Mouse (Mus musculus) liver, embryonic 12.5 days (tissue): ENCODE measurements around the gene Zcchc10. TPM values are rescaled to one million over a fixed set of nuclear protein-coding genes. Genes with fewer than 3 reads are reported as not detected.
"Not testable (repeated sequence)": the region's sequence is repeated elsewhere in the genome, so short reads cannot be mapped to it uniquely, and the experiment has no call there.

Experiments used
- ATAC-seq: fragments of 200-750 bp; cut with Nextera tagmentation; 2 replicates; pipeline ENCODE4 v1.8.0; 2017; ENCODE audit warnings: moderate number of reproducible peaks, mild to moderate bottlenecking, moderate library complexity
- H3K27ac ChIP-seq: fragments of 300-500 bp; sonication (generic); 2 replicates; pipeline ENCODE4 v1.5.1; 2016; ENCODE audit warnings: mild to moderate bottlenecking
- H3K27me3 ChIP-seq: fragments of 300-500 bp; sonication (generic); replicated peaks from 2 replicates; pipeline ENCODE4 v1.6.1; 2016; ENCODE audit warnings: mild to moderate bottlenecking, moderate library complexity
- H3K36me3 ChIP-seq: fragments of 300-500 bp; sonication (generic); 2 replicates; pipeline ENCODE4 v1.6.1; 2016; ENCODE audit warnings: mild to moderate bottlenecking, moderate library complexity
- H3K4me1 ChIP-seq: fragments of 300-500 bp; sonication (generic); 2 replicates; pipeline ENCODE4 v1.6.1; 2016
- H3K4me2 ChIP-seq: fragments of 300-500 bp; sonication (generic); 2 replicates; pipeline ENCODE4 v1.6.1; 2016; ENCODE audit warnings: mild to moderate bottlenecking, moderate library complexity
- H3K4me3 ChIP-seq: fragments of 300-500 bp; sonication (generic); 2 replicates; pipeline ENCODE4 v1.5.1; 2016; ENCODE audit warnings: mild to moderate bottlenecking, moderate library complexity
- H3K9ac ChIP-seq: fragments of 300-500 bp; sonication (generic); 2 replicates; pipeline ENCODE4 v1.6.1; 2016; ENCODE audit warnings: mild to moderate bottlenecking, moderate library complexity
- H3K9me3 ChIP-seq: fragments of 300-500 bp; sonication (generic); replicated peaks from 2 replicates; pipeline ENCODE4 v1.6.1; 2016; ENCODE audit warnings: mild to moderate bottlenecking, moderate library complexity
- WGBS: fragments of 180-500 bp; shearing (Covaris S2); methylation state at CpG from one replicate; pipeline ENCODE4 v1.1.7; 2016; ENCODE audit not compliant: insufficient replicate concordance; 5-methylcytosine and 5-hydroxymethylcytosine counted together
- polyA plus RNA-seq: library from polyadenylated mRNA; unstranded; fragments of >200 nt; fragmentation: Nextera tagmentation; extraction: Ambion mirVana; gene quantifications from 2 replicates; pipeline ENCODE4 v1.2.1, GENCODE M21; 2016

Zcchc10 gene
- polyA plus RNA-seq = 18.3 and 19.8 TPM in 2 replicates

DNA sequence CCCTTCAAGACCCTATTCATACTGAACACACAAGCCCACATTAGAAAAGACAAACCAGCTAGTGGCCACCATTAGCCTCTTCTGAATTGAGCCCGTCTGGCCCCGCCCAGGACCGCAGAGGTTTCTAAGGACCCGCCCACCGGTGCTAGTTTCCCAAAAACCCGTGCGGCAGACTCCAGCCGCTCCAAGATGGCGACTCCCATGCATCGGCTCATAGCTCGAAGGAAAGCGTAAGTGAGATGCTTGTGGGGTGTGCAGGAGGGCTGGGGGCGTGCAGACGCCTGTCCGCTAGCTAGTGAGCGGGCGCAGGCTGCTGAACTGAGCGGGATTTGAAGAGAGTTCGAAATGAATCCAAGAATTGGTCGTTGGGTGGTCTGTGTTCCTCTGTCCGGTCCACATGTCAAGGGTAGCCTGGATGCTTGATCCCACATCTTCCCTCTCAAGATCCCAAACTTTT lies at the start of gene Zcchc10:
TSS of gene Zcchc10 (plus strand) at position 168 of the 457 bp plus-strand sequence.
- peak within 1 kb of the TSS; percentile 83 for H3K4me2 ChIP-seq
- under 1% methylated on average over 21 of the region's 21 CpGs for WGBS
- ATAC-seq = peak; percentile 93
- H3K27me3 ChIP-seq = no peaks in the 10 kb centered on the region
- peaks cover 21% of the 10 kb centered on the region for H3K4me1 ChIP-seq
- H3K36me3 ChIP-seq = peaks cover 27% of the 10 kb centered on the region
- H3K4me3 ChIP-seq = peak within 1 kb of the TSS; percentile 77
- H3K9me3 ChIP-seq = no peaks in the 10 kb centered on the region
- peak within 1 kb of the TSS; percentile 75 for H3K9ac ChIP-seq
- H3K27ac ChIP-seq = peak within 1 kb of the TSS; percentile 66

DNA sequence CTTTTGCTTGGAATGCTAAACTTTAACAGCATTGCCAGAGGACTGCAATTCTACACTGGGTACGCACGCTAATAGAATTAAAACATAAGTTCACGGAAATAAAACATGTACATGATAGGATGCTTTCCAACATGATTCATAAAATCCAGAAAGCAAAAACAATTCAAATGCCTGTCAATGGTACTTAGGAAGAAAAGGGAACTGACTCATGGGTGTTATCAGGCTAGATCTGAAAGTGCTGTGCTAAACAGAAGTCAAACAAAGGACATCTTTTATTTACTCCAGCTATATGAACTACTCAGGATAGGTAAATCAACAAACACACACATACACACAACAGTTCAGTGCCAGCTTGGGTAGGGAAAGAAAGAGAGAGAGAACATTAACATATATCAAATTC lies 49.1 kb upstream of the Zcchc10 start:
- ATAC-seq = no peak
- no peaks in the 10 kb centered on the region for H3K9me3 ChIP-seq
- no peak overlapping the region for H3K4me2 ChIP-seq
- no peak overlapping the region for H3K4me3 ChIP-seq
- H3K27me3 ChIP-seq = no peaks in the 10 kb centered on the region
- no peak overlapping the region for H3K27ac ChIP-seq
- no peak overlapping the region for H3K9ac ChIP-seq
- WGBS = 91% methylated on average over 3 of the region's 3 CpGs
- H3K4me1 ChIP-seq = no peaks in the 10 kb centered on the region; the same call in 1 of the 2 replicates
- peaks cover 92% of the 10 kb centered on the region for H3K36me3 ChIP-seq

DNA sequence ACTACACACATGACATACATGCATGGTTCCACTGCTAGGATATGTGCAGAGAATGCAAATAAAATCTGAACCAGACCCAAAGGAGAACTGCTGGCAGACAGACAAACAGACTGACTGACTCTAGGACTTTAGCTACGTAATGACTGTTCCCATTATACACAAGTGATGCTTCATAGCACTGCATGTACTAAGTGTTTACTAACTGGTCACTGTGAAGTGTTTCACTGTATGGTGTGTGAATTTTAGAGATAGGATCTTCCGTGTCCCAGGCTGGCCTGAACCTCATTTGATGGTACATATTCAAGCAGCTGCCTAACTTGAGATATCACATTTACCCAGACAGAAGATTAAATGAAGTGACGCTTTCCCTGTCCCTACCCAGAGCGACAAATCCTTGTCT lies 46.1 kb upstream of the Zcchc10 start:
- H3K27me3 ChIP-seq = no peaks in the 10 kb centered on the region
- ATAC-seq = no peak
- H3K36me3 ChIP-seq = peaks cover 90% of the 10 kb centered on the region
- H3K9ac ChIP-seq = no peak overlapping the region
- H3K27ac ChIP-seq = no peak overlapping the region
- H3K4me3 ChIP-seq = no peak overlapping the region
- 81% methylated on average over 4 of the region's 4 CpGs for WGBS
- H3K9me3 ChIP-seq = no peaks in the 10 kb centered on the region
- H3K4me2 ChIP-seq = no peak overlapping the region
- H3K4me1 ChIP-seq = no peaks in the 10 kb centered on the region

DNA sequence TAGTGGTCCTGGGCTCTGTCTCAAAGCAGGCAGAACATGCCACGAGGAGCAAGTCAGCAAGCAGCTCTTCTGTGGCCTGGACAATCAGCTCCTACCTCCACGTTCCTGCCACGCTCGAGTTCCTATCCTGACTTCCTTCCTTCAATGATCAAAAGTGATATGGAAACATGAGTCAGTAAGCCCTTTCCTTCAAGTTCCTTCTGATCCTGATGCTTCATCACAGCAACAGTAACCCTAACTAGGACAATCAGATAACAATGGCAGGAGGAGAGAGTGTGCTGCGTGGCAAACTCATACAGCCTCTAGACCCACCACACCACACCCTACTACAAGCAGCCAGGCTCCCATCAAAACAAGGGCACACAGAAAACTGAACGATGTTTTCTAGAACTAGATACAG lies 38.6 kb upstream of the Zcchc10 start:
- Histone ChIP-seq H3K27ac (no peak overlapping the region), H3K9ac (no peak overlapping the region), H3K27me3 (no peaks in the 10 kb centered on the region), H3K9me3 (no peaks in the 10 kb centered on the region), H3K4me1 (no peaks in the 10 kb centered on the region), H3K36me3 (peaks cover 96% of the 10 kb centered on the region), H3K4me2 (no peak overlapping the region), H3K4me3 (no peak overlapping the region)
- 66% methylated on average over 6 of the region's 6 CpGs for WGBS
- ATAC-seq = no peak

DNA sequence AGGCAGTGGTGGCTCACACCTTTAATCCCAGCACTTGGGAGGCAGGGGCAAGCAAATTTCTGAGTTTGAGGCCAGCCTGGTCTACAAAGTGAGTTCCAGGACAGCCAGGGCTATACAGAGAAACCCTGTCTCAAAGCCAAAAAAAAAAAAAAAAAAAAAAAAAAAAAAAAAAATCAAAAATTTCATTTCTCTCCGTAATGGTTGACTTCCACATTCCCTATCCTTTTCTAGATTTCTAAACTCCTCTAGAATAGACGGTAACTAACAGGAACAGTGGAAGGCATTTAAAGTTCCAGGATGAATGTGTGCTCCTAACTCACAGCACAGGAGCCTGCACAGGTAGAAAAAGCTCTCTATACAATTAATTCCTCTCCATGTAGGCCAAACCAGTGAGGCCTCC lies 34.3 kb upstream of the Zcchc10 start:
- 86% methylated on average over 2 of the region's 2 CpGs for WGBS

DNA sequence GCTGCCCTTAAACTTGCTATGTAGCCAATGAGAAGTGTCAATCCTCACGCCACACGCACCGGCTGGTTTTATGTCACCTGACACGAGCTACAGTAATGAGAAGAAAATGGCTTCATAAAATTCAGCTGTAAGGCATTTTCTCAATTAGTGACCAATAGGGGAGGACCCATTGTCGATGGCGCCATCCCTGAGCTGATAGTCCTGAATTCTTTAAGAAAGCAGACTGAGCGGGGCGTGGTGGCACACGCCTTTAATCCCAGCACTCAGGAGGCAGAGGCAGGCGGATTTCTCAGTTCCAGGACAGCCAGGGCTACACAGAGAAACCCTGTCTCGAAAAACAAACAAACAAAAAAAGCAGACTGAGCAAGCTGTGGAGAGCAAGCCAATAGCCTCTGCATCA lies 33.6 kb upstream of the Zcchc10 start:
- H3K27me3 ChIP-seq = no peaks in the 10 kb centered on the region
- H3K9ac ChIP-seq = no peak overlapping the region
- peaks cover 92% of the 10 kb centered on the region for H3K36me3 ChIP-seq

More for the DNA sequence above, 34.3 kb upstream of the Zcchc10 start:
- Histone ChIP-seq H3K36me3 (peaks cover 96% of the 10 kb centered on the region), H3K4me1 (peaks cover 12% of the 10 kb centered on the region)
- H3K9ac ChIP-seq, H3K4me2 ChIP-seq, H3K27me3 ChIP-seq, ATAC-seq, H3K4me3 ChIP-seq, H3K27ac ChIP-seq, H3K9me3 ChIP-seq: not testable (repeated sequence)

DNA sequence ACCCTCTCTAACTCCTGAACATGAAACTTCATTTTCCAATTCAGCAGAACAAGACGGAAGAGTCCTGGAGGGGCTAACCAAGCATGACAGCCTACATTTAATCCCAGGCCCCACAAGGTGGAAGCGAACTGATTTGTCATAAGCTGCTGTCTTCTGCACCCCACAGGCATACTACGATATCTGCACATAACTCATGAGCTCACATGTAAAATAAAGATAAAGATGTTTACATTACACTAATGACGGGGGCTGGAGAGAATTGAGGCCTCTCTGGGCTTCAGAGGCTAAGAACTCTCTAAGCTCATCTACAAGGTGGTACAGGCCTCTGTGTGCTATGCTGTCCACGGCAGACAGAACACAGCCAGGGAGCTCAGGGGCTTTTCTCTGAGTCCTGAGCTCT lies 30.0 kb upstream of the Zcchc10 start:
- WGBS = 50% methylated on average over 5 of the region's 5 CpGs
- Histone ChIP-seq H3K4me3 (no peak overlapping the region), H3K27ac (peak overlapping the region; percentile 72), H3K9me3 (no peaks in the 10 kb centered on the region), H3K9ac (0 out of 2 replicates have a peak overlapping the region, but pooled peaks have one; percentile 9), H3K36me3 (peaks cover 81% of the 10 kb centered on the region), H3K4me2 (peak overlapping the region; percentile 46; the same call in 1 of the 2 replicates), H3K27me3 (no peaks in the 10 kb centered on the region), H3K4me1 (peaks cover 49% of the 10 kb centered on the region)
- peak; percentile 74 for ATAC-seq

More for the DNA sequence above, 33.6 kb upstream of the Zcchc10 start:
- Histone ChIP-seq H3K4me2 (no peak overlapping the region), H3K9me3 (no peaks in the 10 kb centered on the region), H3K4me1 (peaks cover 17% of the 10 kb centered on the region), H3K27ac (no peak overlapping the region), H3K4me3 (no peak overlapping the region)
- no peak for ATAC-seq
- 81% methylated on average over 11 of the region's 11 CpGs for WGBS

DNA sequence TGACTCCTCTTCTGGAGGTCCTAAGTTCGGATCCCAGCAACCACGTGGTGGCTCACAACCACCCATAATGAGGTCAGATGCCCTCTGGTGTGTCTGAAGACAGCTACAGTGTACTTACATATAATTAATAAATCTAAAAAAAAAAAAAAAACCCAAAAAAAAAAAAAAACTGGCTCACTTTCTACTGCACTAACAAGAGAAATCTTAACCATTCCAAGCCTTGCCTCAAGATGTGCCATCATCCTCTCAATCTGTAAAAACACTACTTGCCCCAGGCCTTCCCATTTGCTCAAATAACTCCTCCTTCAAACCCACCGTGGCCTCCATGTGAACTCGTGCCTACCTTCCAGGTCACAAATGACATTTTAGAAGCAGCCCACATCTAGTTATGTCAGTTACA lies 27.6 kb upstream of the Zcchc10 start:
- Histone ChIP-seq H3K4me2 (peak overlapping the region; percentile 89; the same call in 1 of the 2 replicates), H3K4me3 (no peak overlapping the region)
- WGBS = 50% methylated on average over 4 of the region's 4 CpGs

DNA sequence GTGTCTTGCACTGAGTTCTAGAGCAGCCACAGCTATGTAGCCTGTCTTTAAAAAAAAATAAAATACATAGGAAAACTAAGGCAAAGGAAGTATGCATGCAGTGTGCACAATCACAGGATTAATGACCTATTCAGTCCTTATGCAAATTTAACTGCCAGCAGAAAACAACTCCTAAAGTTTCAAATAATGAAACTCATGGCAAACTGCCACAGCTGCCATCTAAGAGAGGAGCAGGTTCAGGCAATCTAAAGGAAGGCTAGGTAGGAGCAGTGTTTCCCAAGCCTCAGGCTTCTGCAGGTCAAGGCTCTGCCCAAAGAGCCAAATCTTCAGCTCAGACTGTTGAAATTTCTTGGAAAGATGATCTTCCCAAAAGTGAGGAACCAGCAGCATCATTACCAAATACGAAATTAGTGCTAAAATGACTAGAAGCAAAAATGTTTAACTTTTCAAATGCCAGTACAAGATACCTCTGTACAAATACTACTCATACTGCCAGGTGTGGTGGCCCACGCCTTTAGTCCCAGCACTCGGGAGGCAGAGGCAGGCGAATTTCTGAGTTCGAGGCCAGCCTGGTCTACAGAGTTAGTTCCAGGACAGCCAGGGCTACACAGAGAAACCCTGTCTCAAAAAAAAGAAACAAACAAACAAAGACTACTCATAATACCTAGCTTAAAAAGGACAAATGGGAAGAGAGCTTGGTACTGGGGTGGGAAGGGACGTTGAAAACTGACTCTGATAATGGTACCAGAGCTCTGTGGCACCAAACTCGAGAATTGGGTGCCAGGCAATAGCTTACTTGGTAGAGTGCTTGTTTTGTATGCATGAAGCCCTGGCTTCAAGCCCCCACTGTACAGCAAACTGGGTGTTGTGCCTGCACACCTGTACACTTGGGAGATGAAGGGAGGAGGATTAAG lies 26.3 kb upstream of the Zcchc10 start:
- peaks cover 62% of the 10 kb centered on the region for H3K4me1 ChIP-seq
- WGBS = 63% methylated on average over 7 of the region's 7 CpGs
- H3K27me3 ChIP-seq = no peaks in the 10 kb centered on the region
- peak overlapping the region; percentile 100 for H3K9ac ChIP-seq
- no peak for ATAC-seq
- peak overlapping the region; percentile 13; the same call in 1 of the 2 replicates for H3K27ac ChIP-seq
- H3K9me3 ChIP-seq = no peaks in the 10 kb centered on the region
- H3K4me3 ChIP-seq = peak overlapping the region; percentile 100
- H3K36me3 ChIP-seq = peaks cover 44% of the 10 kb centered on the region
- H3K4me2 ChIP-seq = peak overlapping the region; percentile 89

More for the DNA sequence above, 27.6 kb upstream of the Zcchc10 start:
- no peak overlapping the region for H3K27ac ChIP-seq
- peaks cover 60% of the 10 kb centered on the region for H3K4me1 ChIP-seq
- H3K9ac ChIP-seq = no peak overlapping the region
- ATAC-seq = no peak
- no peaks in the 10 kb centered on the region for H3K9me3 ChIP-seq
- H3K36me3 ChIP-seq = peaks cover 57% of the 10 kb centered on the region
- no peaks in the 10 kb centered on the region for H3K27me3 ChIP-seq

DNA sequence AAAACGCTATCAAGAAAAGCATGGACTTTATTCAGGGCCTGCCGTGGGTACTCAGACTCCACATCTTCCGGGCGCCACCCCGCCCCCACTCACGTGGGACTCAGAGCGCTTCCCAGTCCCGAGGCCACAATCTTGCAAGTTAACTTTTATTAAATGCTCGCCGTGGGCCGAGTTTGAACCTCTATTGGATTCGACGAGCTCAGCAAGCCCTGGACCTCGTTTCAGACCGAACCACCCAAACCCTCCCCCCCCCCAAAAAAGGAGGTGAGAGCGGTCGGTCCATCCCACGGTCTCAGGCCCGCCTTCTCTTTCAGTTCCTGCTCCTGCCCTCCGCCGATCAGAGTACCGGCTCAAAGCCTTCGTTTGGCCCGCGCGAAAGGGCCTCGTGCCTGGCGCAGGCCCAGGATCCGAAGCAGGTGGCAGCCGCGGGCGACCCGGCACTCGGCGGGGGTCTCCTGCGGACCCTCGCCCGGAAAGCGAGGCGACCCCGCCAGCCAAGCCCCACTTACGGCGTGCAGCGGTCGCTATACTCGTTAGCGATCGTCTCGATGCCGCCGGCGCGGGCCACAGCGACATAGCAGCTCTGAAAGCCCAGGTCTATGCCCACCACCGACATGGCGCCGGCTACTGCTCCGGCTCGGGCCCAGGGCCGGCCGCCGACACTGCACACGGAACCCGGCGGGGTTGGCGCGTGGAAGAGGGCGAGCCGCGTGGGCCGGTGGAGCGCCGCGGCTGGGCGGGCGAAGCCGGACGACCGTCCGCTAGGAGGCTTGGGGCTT lies 24.7 kb upstream of the Zcchc10 start:
- peak overlapping the region; percentile 98 for H3K27ac ChIP-seq
- peak overlapping the region; percentile 100 for H3K9ac ChIP-seq
- peak; percentile 58 for ATAC-seq
- H3K36me3 ChIP-seq = peaks cover 32% of the 10 kb centered on the region
- H3K4me3 ChIP-seq = peak overlapping the region; percentile 100
- H3K4me1 ChIP-seq = peaks cover 54% of the 10 kb centered on the region
- under 1% methylated on average over 80 of the region's 80 CpGs for WGBS
- H3K9me3 ChIP-seq = no peaks in the 10 kb centered on the region
- peak overlapping the region; percentile 89 for H3K4me2 ChIP-seq
- no peaks in the 10 kb centered on the region for H3K27me3 ChIP-seq

DNA sequence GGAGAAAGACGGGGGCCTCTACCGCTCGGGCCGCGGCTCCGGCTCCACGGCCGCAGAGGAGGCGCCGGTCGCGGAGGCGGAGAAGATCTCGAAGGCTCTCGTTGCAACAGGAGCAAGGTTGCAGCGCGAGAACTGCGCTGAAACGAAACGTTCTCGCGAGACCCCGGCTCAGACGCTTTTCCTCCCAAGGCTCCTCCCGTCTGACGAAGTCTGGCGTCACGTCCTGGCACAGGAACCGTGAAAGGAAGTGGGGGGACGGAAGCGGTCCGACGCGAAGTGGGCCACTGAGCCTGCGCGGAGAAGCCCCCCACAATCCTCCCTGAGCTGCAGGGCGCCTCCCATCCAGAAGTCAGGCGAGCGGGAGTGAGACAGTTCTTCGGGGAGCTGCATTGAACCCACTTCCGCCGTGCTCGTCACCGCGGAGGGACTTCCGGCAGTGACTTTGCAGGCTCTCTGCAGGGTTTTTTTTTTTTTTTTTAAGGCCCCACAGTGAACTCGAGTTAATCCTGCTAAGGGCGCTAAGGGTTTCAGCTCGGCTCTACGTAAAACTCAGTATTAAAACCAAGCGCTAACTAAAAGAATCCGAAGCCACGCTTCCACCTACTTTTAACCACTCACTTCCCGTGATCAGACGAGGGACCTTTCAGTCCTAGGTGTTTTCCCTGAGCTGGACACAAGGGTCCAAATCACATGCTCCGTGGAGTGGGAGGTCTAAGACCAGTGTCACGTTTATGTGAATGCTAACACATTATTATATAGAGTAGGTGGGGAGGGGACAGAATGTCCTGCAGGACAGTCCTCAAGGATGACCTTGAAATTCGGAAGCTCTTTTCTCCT lies 23.9 kb upstream of the Zcchc10 start, which contains the start of gene Hspa4:
TSS of gene Hspa4 (minus strand) at position 128 of the 837 bp plus-strand sequence.
- Histone ChIP-seq H3K27me3 (no peaks in the 10 kb centered on the region), H3K27ac (peak within 1 kb of the TSS; percentile 98), H3K4me2 (peak within 1 kb of the TSS; percentile 89), H3K36me3 (peaks cover 25% of the 10 kb centered on the region), H3K9ac (peak within 1 kb of the TSS; percentile 100), H3K4me1 (peaks cover 46% of the 10 kb centered on the region), H3K4me3 (peak within 1 kb of the TSS; percentile 100), H3K9me3 (no peaks in the 10 kb centered on the region)
- peak; percentile 94 for ATAC-seq
- WGBS = 1% methylated on average over 58 of the region's 58 CpGs
